24 mouse cellular contexts compared by ENCODE assay signal in genomic region chr1:77617490-77617889, GRCm38 (mm10).
DNase-seq lines count a peak whose midpoint lies in the region; ATAC-seq and TF ChIP-seq lines count a peak whose summit lies in the region.
"Had no signal": no experiment of that assay in that cellular context is flagged by ENCODE, and none has a peak within 500 bp of the region (broad histone marks: within the 10 kb centered on the region; RNA-seq: fewer than 3 reads in every experiment).

No protein-coding gene starts in this region.

- H3K27ac ChIP-seq in kidney, postnatal 0 days: no peak overlapping the region
- no peak overlapping the region for H3K27ac ChIP-seq in midbrain, embryonic 14.5 days (replicated peaks; ENCODE audit: low read depth, low read length)
- H3K27ac ChIP-seq in midbrain, embryonic 15.5 days: no peak overlapping the region
- no peak overlapping the region for H3K27ac ChIP-seq in cerebellum, adult 2 months (ENCODE audit: insufficient read depth, low read length)
- H3K27ac ChIP-seq: forebrain, embryonic 10.5 days; forebrain, embryonic 13.5 days; heart, adult 2 months; heart, embryonic 10.5 days; heart, embryonic 13.5 days; hindbrain, embryonic 14.5 days; hindbrain, postnatal 0 days had no signal

- no peak overlapping the region for H3K4me2 ChIP-seq in kidney, postnatal 0 days (ENCODE audit: low read length)
- no peak overlapping the region for H3K4me2 ChIP-seq in midbrain, embryonic 14.5 days (ENCODE audit: low read length)
- H3K4me2 ChIP-seq in midbrain, embryonic 15.5 days: no peak overlapping the region
- H3K4me2 ChIP-seq: forebrain, embryonic 13.5 days; heart, embryonic 13.5 days; hindbrain, embryonic 14.5 days had no signal

- no peak for ATAC-seq in kidney, postnatal 0 days (replicated peaks; ENCODE audit: low FRiP score, low read depth)
- no peak for ATAC-seq in midbrain, embryonic 14.5 days (ENCODE audit: low FRiP score, low TSS enrichment)
- no peak for ATAC-seq in midbrain, embryonic 15.5 days (replicated peaks)
- ATAC-seq: activated CD4-positive, CD25-positive, alpha-beta regulatory T cell, adult 4 months; forebrain, embryonic 13.5 days; forebrain, embryonic 16.5 days; hindbrain, postnatal 0 days had no signal

- no peaks in the 10 kb centered on the region for H3K4me1 ChIP-seq in kidney, postnatal 0 days (replicated peaks; ENCODE audit: insufficient read depth, low read length)
- H3K4me1 ChIP-seq in midbrain, embryonic 14.5 days (ENCODE audit: control insufficient read depth, insufficient read depth, low read length): peaks cover 9% of the 10 kb centered on the region; the same call in 1 of the 2 replicates
- H3K4me1 ChIP-seq in midbrain, embryonic 15.5 days: no peaks in the 10 kb centered on the region
- H3K4me1 ChIP-seq in cerebellum, adult 2 months (ENCODE audit: control insufficient read depth, insufficient read depth, low read length): no peaks in the 10 kb centered on the region
- H3K4me1 ChIP-seq: heart, embryonic 10.5 days; heart, embryonic 13.5 days had no signal

- 51% methylated on average over 8 of the region's 8 CpGs for WGBS in kidney, postnatal 0 days
- WGBS in midbrain, embryonic 14.5 days: 32% methylated on average over 8 of the region's 8 CpGs
- 38% methylated on average over 8 of the region's 8 CpGs for WGBS in midbrain, embryonic 15.5 days
- WGBS in cerebellum, adult 2 months: 62% methylated on average over 8 of the region's 8 CpGs

- H3K4me3 ChIP-seq in kidney, postnatal 0 days (replicated peaks; ENCODE audit: low read depth, low read length): no peak overlapping the region
- no peak overlapping the region for H3K4me3 ChIP-seq in midbrain, embryonic 14.5 days (replicated peaks; ENCODE audit: low read depth, low read length)
- no peak overlapping the region for H3K4me3 ChIP-seq in midbrain, embryonic 15.5 days
- H3K4me3 ChIP-seq in cerebellum, adult 2 months (replicated peaks; ENCODE audit: insufficient read depth, low read depth, low read length): no peak overlapping the region
- H3K4me3 ChIP-seq: forebrain, embryonic 10.5 days; forebrain, embryonic 13.5 days; heart, adult 2 months; heart, embryonic 10.5 days; heart, embryonic 13.5 days had no signal

- no peaks in the 10 kb centered on the region for H3K27me3 ChIP-seq in kidney, postnatal 0 days (ENCODE audit: insufficient read depth, low read length)
- no peaks in the 10 kb centered on the region for H3K27me3 ChIP-seq in midbrain, embryonic 14.5 days (ENCODE audit: control insufficient read depth, insufficient read depth, low read length)
- no peaks in the 10 kb centered on the region for H3K27me3 ChIP-seq in midbrain, embryonic 15.5 days (replicated peaks)
- H3K27me3 ChIP-seq in cerebellum, adult 2 months (ENCODE audit: control insufficient read depth, insufficient read depth, low read length): no peaks in the 10 kb centered on the region
- H3K27me3 ChIP-seq: forebrain, embryonic 13.5 days; heart, embryonic 13.5 days had no signal

- no peaks in the 10 kb centered on the region for H3K36me3 ChIP-seq in kidney, postnatal 0 days (ENCODE audit: insufficient read depth, low read length)
- no peaks in the 10 kb centered on the region for H3K36me3 ChIP-seq in midbrain, embryonic 14.5 days (ENCODE audit: control insufficient read depth, insufficient read depth, low read length)
- no peaks in the 10 kb centered on the region for H3K36me3 ChIP-seq in midbrain, embryonic 15.5 days (replicated peaks)
- H3K36me3 ChIP-seq: forebrain, embryonic 10.5 days; heart, embryonic 10.5 days; heart, embryonic 13.5 days had no signal

- no peak for TF ChIP-seq CTCF in kidney, postnatal 0 days (IDR thresholded peaks at IDR 0.05; ENCODE audit: low read depth)
- no peak for TF ChIP-seq CTCF in brain, embryonic 14.5 days (IDR thresholded peaks at IDR 0.05; ENCODE audit: borderline replicate concordance, extremely low read depth, insufficient read depth, insufficient read length)
- TF ChIP-seq CTCF in cerebellum, adult 2 months (IDR thresholded peaks at IDR 0.05; ENCODE audit: borderline replicate concordance, insufficient read depth, low read depth, low read length): no peak

- no peak overlapping the region for H3K9ac ChIP-seq in kidney, postnatal 0 days (ENCODE audit: low read depth, low read length)
- no peak overlapping the region for H3K9ac ChIP-seq in midbrain, embryonic 14.5 days (replicated peaks; ENCODE audit: low read length)
- no peak overlapping the region for H3K9ac ChIP-seq in midbrain, embryonic 15.5 days
- H3K9ac ChIP-seq: forebrain, embryonic 13.5 days; heart, embryonic 13.5 days; hindbrain, embryonic 14.5 days had no signal

- no peaks in the 10 kb centered on the region for H3K9me3 ChIP-seq in kidney, postnatal 0 days (replicated peaks; ENCODE audit: low read length)
- no peaks in the 10 kb centered on the region for H3K9me3 ChIP-seq in midbrain, embryonic 14.5 days (ENCODE audit: control insufficient read depth, low read length)
- no peaks in the 10 kb centered on the region for H3K9me3 ChIP-seq in midbrain, embryonic 15.5 days
- H3K9me3 ChIP-seq: forebrain, embryonic 10.5 days; forebrain, embryonic 13.5 days; heart, embryonic 10.5 days; heart, embryonic 13.5 days had no signal

- TF ChIP-seq POLR2A in brain, embryonic 14.5 days (IDR thresholded peaks at IDR 0.05; ENCODE audit: borderline replicate concordance, extremely low read depth, insufficient read depth, insufficient read length, poor library complexity, severe bottlenecking): no peak
- no peak for TF ChIP-seq POLR2A in cerebellum, adult 2 months (IDR thresholded peaks at IDR 0.05; ENCODE audit: borderline replicate concordance, insufficient read depth, low read length)

- peak; percentile 67 for DNase-seq in kidney, postnatal 0 days (ENCODE audit: low spot score)
- DNase-seq in kidney, adult 9 months: no peak
- DNase-seq in midbrain, embryonic 14.5 days: peak; percentile 35
- DNase-seq in brain, embryonic 14.5 days (ENCODE audit: low read depth): peak; percentile 57
- no peak for DNase-seq in cerebellum, adult 2 months
- DNase-seq: adrenal gland, adult 8-10 months; adrenal gland, postnatal 25 days; cerebellum, adult 8-10 months; cerebellum, postnatal 10 days; cerebellum, postnatal 36 days; gastrocnemius, postnatal 10 days; gastrocnemius, postnatal 36 days; heart, adult 2 months; heart, postnatal 14 days; heart, postnatal 4 days had no signal

Comparison
In these comparisons a context has a peak if more than half of its experiments do, and no peak if none do; other contexts are left out.
1. DNase-seq: peak in kidney, postnatal 0 days (single experiment), midbrain, embryonic 14.5 days (single experiment) and brain, embryonic 14.5 days (single experiment); none in kidney, adult 9 months (single experiment) and cerebellum, adult 2 months (0 of 2).